Mouse (Mus musculus) MEL (cell line): Measurements from ENCODE around the gene Il17c. TPM values are rescaled to one million over a fixed set of nuclear protein-coding genes. Genes with fewer than 3 reads are reported as not detected.

Experiments used
- DNase-seq: peaks from one replicate; pipeline ENCODE4 v3.0.0; 2011; ENCODE audit warnings: low read depth, low spot score
- H3K27ac ChIP-seq: 2 replicates; pipeline ENCODE4 v1.5.1; 2012; ENCODE audit warnings: low read depth, mild to moderate bottlenecking, control low read depth, low read length, moderate library complexity; ENCODE audit not compliant: control insufficient read depth
- H3K27me3 ChIP-seq, 2 experiments: fragments of 150-350 bp in 1 of 2; sonication (generic) in 1 of 2; 2 replicates each; pipeline ENCODE4 v1.6.1; 2012; ENCODE audit warnings: low read length in 2 of 2, mild to moderate bottlenecking in 2 of 2, improper control_type of control experiment in 1 of 2, moderate library complexity in 1 of 2; ENCODE audit not compliant: insufficient read depth in 2 of 2, control insufficient read depth in 1 of 2
- H3K36me3 ChIP-seq, 2 experiments: 2 replicates each; pipeline ENCODE4 v1.6.1; 2012 to 2014; ENCODE audit warnings: low read length in 2 of 2, improper control_type of control experiment in 1 of 2, inconsistent platforms in 1 of 2, mild to moderate bottlenecking in 1 of 2; ENCODE audit not compliant: insufficient read depth in 2 of 2, control insufficient read depth in 1 of 2
- H3K4me1 ChIP-seq, 2 experiments: fragments of 150-350 bp in 1 of 2; sonication (generic) in 1 of 2; 2 replicates each; pipeline ENCODE4 v1.6.1; 2012; ENCODE audit warnings: low read length in 2 of 2, improper control_type of control experiment in 1 of 2, mild to moderate bottlenecking in 1 of 2; ENCODE audit not compliant: insufficient read depth in 2 of 2, control insufficient read depth in 1 of 2
- H3K4me3 ChIP-seq, 2 experiments: fragments of 150-350 bp in 1 of 2; sonication (generic) in 1 of 2; 2 replicates each; pipeline ENCODE4 v1.5.1; 2012; ENCODE audit warnings: low read depth in 2 of 2, low read length in 2 of 2, mild to moderate bottlenecking in 2 of 2, moderate library complexity in 2 of 2, control low read depth in 1 of 2, improper control_type of control experiment in 1 of 2; ENCODE audit not compliant: control insufficient read depth in 1 of 2, insufficient read depth in 1 of 2
- H3K79me2 ChIP-seq: 2 replicates; pipeline ENCODE4 v1.6.1; 2012; ENCODE audit warnings: mild to moderate bottlenecking, low read length, moderate library complexity; ENCODE audit not compliant: control insufficient read depth, poor library complexity, insufficient read depth
- H3K9ac ChIP-seq: 2 replicates; pipeline ENCODE4 v1.6.1; 2012; ENCODE audit warnings: low read depth, mild to moderate bottlenecking, control low read depth, low read length, moderate library complexity; ENCODE audit not compliant: control insufficient read depth, poor library complexity, severe bottlenecking
- H3K9me3 ChIP-seq: fragments of 150-350 bp; sonication (generic); replicated peaks from 2 replicates; pipeline ENCODE4 v1.6.1; 2012; ENCODE audit warnings: mild to moderate bottlenecking, low read length, improper control_type of control experiment, moderate library complexity; ENCODE audit not compliant: insufficient read depth
- CHD1 ChIP-seq: IDR thresholded peaks from 2 replicates; pipeline ENCODE4 v1.6.1; 2012; ENCODE audit warnings: low read depth, mild to moderate bottlenecking, inconsistent platforms, low read length, improper control_type of control experiment
- CHD2 ChIP-seq: IDR thresholded peaks from 2 replicates; pipeline ENCODE4 v1.6.1; 2011; ENCODE audit warnings: low read length, improper control_type of control experiment
- GABPA ChIP-seq: IDR thresholded peaks from 2 replicates; pipeline ENCODE4 v1.6.1; 2012; ENCODE audit warnings: low read depth, mild to moderate bottlenecking, inconsistent platforms, low read length, improper control_type of control experiment, moderate library complexity
- HCFC1 ChIP-seq: IDR thresholded peaks from 2 replicates; pipeline ENCODE4 v1.6.1; 2012; ENCODE audit warnings: low read depth, mild to moderate bottlenecking, inconsistent platforms, low read length, improper control_type of control experiment, moderate library complexity
- JUND ChIP-seq: IDR thresholded peaks from 2 replicates; pipeline ENCODE4 v1.6.1; 2011; ENCODE audit warnings: low read depth, mild to moderate bottlenecking, improper control_type of control experiment, low read length
- MAX ChIP-seq: IDR thresholded peaks from 2 replicates; pipeline ENCODE4 v1.6.1; 2011; ENCODE audit warnings: low read length, improper control_type of control experiment
- MAZ ChIP-seq: IDR thresholded peaks from 2 replicates; pipeline ENCODE4 v1.6.1; 2012; ENCODE audit warnings: low read depth, mild to moderate bottlenecking, inconsistent platforms, low read length, improper control_type of control experiment
- MYC ChIP-seq: IDR thresholded peaks from 2 replicates; pipeline ENCODE4 v1.6.1; 2011; ENCODE audit warnings: low read depth, mild to moderate bottlenecking, low read length, improper control_type of control experiment, moderate library complexity
- NELFE ChIP-seq: IDR thresholded peaks from 2 replicates; pipeline ENCODE4 v1.6.1; 2011; ENCODE audit warnings: low read depth, low read length, improper control_type of control experiment
- POLR2A ChIP-seq, 2 experiments: IDR thresholded peaks; 2 replicates each; pipeline ENCODE4 v1.6.1; 2011 to 2012; ENCODE audit warnings: low read length in 2 of 2, mild to moderate bottlenecking in 2 of 2, control low read depth in 1 of 2, improper control_type of control experiment in 1 of 2, low read depth in 1 of 2, moderate library complexity in 1 of 2; ENCODE audit not compliant: control insufficient read depth in 1 of 2, insufficient read depth in 1 of 2, poor library complexity in 1 of 2
- POLR2AphosphoS2 ChIP-seq: IDR thresholded peaks from 2 replicates; pipeline ENCODE4 v1.6.1; 2011; ENCODE audit warnings: low read length, improper control_type of control experiment
- POLR2AphosphoS5 ChIP-seq: IDR thresholded peaks from 2 replicates; pipeline ENCODE4 v1.6.1; 2012; ENCODE audit warnings: low read depth, borderline replicate concordance, mild to moderate bottlenecking, inconsistent platforms, low read length, moderate library complexity, mixed read lengths
- SIN3A ChIP-seq: IDR thresholded peaks from 2 replicates; pipeline ENCODE4 v1.6.1; 2012; ENCODE audit warnings: low read length, improper control_type of control experiment, inconsistent platforms
- TAL1 ChIP-seq: IDR thresholded peaks from 2 replicates; pipeline ENCODE4 v1.6.1; 2012; ENCODE audit warnings: mild to moderate bottlenecking, inconsistent platforms, low read length, moderate library complexity, mixed read lengths
- TBP ChIP-seq: IDR thresholded peaks from 2 replicates; pipeline ENCODE4 v1.8.0; 2011; ENCODE audit warnings: low read depth, low read length, improper control_type of control experiment
- TCF12 ChIP-seq: IDR thresholded peaks from 2 replicates; pipeline ENCODE4 v1.6.1; 2014; ENCODE audit warnings: low read depth, mild to moderate bottlenecking, inconsistent platforms, low read length, improper control_type of control experiment, moderate library complexity
- USF2 ChIP-seq, 2 experiments: IDR thresholded peaks; 2 replicates each; pipeline ENCODE4 v1.6.1; 2011 to 2012; ENCODE audit warnings: improper control_type of control experiment in 2 of 2, low read length in 2 of 2, borderline replicate concordance in 1 of 2, inconsistent platforms in 1 of 2, low read depth in 1 of 2, mild to moderate bottlenecking in 1 of 2; ENCODE audit not compliant: insufficient read depth in 1 of 2
- ZKSCAN1 ChIP-seq: IDR thresholded peaks from 2 replicates; pipeline ENCODE4 v1.6.1; 2012; ENCODE audit warnings: low read depth, mild to moderate bottlenecking, inconsistent platforms, low read length, improper control_type of control experiment, moderate library complexity
- ZNF384 ChIP-seq: IDR thresholded peaks from 2 replicates; pipeline ENCODE4 v1.6.1; 2012; ENCODE audit warnings: low read depth, mild to moderate bottlenecking, inconsistent platforms, low read length, improper control_type of control experiment
- polyA plus RNA-seq, 2 experiments: library from polyadenylated mRNA; stranded (reverse) in 1 of 2; unstranded in 1 of 2; fragments of >175 nt in 1 of 2; fragments of >200 nt in 1 of 2; gene quantifications; 2 replicates each; pipeline versions ENCODE4 v1.2.1 to v1.2.4; 2012; ENCODE audit warnings: low replicate concordance in 2 of 2, low read depth in 1 of 2; ENCODE audit not compliant: insufficient read length in 2 of 2, insufficient read depth in 1 of 2, missing spikeins in 1 of 2
- total RNA-seq: library from RNA; depleted of rRNA; stranded (reverse); fragments of 300-350 nt; gene quantifications from 2 replicates; pipeline ENCODE4 v1.2.3, GENCODE M21; 2012

Il17c gene
- total and polyA plus RNA-seq, 3 experiments = 0.43 TPM; not detected in 2

- no peaks in the 10 kb centered on the region for H3K9me3 ChIP-seq
- no peak for DNase-seq
These were observed 43.2 kb downstream of the Il17c start for GRCm38 (mm10) chr8:122464985-122465384.

GRCm38 (mm10) chr8:122467816-122468215, 46.0 kb downstream of the Il17c start:
- H3K4me1 ChIP-seq = peaks cover 0 to 18% of the 10 kb centered on the region in 2 experiments; a peak in 2 of 4 replicates
- peaks cover 0 to 4% of the 10 kb centered on the region in 2 experiments; a peak in 3 of 4 replicates for H3K36me3 ChIP-seq
- no peak overlapping the region for H3K4me3 ChIP-seq
- TF ChIP-seq USF2 (IDR thresholded peaks at IDR 0.05; ENCODE audit: borderline replicate concordance in 1 of 2, insufficient read depth in 1 of 2, low read depth in 1 of 2, low read length in 2 of 2) (no peak), HCFC1 (no peak), MYC (no peak), ZKSCAN1 (no peak), TAL1 (no peak), POLR2A (IDR thresholded peaks at IDR 0.05; ENCODE audit: control insufficient read depth in 1 of 2, insufficient read depth in 1 of 2, low read depth in 1 of 2, low read length in 2 of 2, poor library complexity in 1 of 2) (no peak), SIN3A (no peak), ZNF384 (no peak)
- H3K9ac ChIP-seq = no peak overlapping the region
- DNase-seq = no peak
- H3K9me3 ChIP-seq = no peaks in the 10 kb centered on the region
- no peak overlapping the region for H3K27ac ChIP-seq
- no peaks in the 10 kb centered on the region for H3K27me3 ChIP-seq
- H3K79me2 ChIP-seq = no peaks in the 10 kb centered on the region; the same call in 1 of the 2 replicates

More at GRCm38 (mm10) chr8:122464985-122465384, 43.2 kb downstream of the Il17c start:
- Histone ChIP-seq H3K27ac (no peak overlapping the region), H3K4me3 (no peak overlapping the region), H3K79me2 (no peaks in the 10 kb centered on the region), H3K4me1 (peaks cover under 1 to 29% of the 10 kb centered on the region in 2 experiments; a peak in 3 of 4 replicates), H3K36me3 (peaks cover 0 to 4% of the 10 kb centered on the region in 2 experiments; a peak in 3 of 4 replicates), H3K9ac (no peak overlapping the region), H3K27me3 (no peaks in the 10 kb centered on the region)
- TF ChIP-seq MAZ (no peak), GABPA (no peak), NELFE (no peak), TBP (no peak), USF2 (IDR thresholded peaks at IDR 0.05; ENCODE audit: borderline replicate concordance in 1 of 2, insufficient read depth in 1 of 2, low read depth in 1 of 2, low read length in 2 of 2) (no peak), MAX (no peak), JUND (no peak), CHD2 (no peak), POLR2AphosphoS2 (no peak), CHD1 (no peak), TAL1 (no peak), MYC (no peak), POLR2AphosphoS5 (no peak), TCF12 (no peak)
